Mouse (Mus musculus) cerebellum, adult (tissue): ENCODE measurements around the gene Shroom3.

Experiments
- ATAC-seq: cut with Nextera tagmentation; 2 replicates; pipeline ENCODE4 v1.9.2; 2017; ENCODE audit warnings: mild to moderate bottlenecking, moderate library complexity, mixed read lengths; ENCODE audit not compliant: insufficient number of reproducible peaks, low FRiP score, low TSS enrichment

Shroom3 gene

DNA sequence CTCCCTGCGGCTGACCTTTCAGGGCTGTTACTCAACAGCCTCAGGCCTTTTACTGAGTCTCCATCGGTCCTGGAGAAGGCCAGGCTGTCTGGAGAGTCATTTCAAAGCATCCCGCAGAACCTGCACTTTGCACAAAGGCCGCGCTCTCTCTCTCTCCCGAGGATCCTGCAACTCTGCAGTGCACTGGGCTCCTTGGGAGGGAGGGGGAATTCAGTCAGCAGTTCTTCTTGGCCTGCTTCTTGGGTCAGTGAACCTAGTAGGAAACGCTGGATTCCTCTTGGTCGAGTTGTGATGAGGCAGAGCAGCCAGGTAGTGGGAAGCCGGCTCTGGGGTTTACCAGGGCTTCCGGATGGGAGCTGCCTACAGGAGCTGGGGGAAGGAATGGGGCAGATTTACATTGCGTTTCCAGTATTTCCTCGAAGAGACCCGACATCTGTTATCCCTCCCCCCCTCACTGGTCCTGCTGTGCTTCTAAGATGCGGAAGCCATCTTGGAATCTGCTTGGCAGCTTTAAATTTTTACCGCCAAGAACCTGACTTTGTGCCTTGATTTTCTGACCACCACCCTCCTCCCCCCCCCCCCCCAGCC, 305.6 kb downstream of the Shroom3 start:
- ATAC-seq, result no peak

DNA sequence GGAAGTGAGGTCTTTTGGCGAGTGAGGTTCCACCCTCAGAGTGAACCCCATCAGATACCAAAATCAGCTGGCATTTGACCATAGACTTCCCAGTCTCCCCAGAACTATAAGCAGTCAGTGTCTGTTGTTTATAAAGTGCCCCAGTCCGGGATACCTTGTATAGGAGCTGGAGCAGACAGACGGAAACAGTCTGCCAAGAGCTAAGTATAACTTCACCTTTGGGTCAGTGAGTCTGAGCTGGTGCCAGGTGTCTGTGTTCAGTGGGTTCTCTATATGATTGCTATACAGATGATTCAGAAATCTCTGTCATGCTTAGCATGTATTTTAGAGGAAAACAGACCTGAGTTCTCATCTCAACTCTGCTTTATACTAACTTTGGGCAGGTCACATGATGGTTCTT, 308.9 kb downstream of the Shroom3 start:
- ATAC-seq, result no peak

DNA sequence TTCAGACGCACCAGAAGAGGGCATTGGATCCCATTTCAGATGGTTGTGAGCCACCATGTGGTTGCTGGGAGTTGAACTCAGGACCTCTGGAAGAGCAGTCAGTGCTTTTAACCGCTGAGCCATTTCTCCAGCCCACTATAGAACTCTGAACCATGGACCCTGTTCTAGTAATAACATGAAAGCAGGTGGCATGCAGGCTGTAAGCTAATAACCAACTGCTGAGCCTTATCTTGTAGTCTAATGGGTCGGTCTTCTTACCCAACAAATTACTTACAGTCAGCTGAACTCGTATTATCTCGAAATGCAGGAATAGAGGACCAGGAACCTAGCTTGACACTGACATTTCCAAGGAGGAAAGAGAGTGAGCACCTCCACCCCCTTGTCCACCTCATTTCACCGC, 311.1 kb downstream of the Shroom3 start:
- ATAC-seq, result no peak

DNA sequence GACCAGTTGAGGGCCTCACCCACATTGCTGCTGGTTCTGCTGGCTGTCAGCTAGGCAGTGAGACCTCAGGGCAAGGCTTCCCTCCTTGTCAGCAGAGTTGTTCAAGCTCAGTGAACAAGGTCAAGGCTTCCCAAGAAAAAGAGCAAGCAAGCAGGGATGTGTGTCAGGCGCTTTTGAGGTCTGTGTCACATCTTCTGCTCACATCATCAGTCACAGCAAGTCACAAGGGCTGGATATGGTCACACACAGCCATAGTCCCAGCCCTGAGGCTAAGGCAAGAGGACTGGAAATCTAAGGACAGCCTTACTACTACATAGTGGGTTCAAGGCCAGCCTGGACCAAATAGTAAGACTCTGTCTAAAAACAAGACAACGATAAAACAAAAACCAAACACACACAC, 311.6 kb downstream of the Shroom3 start:
- no peak for ATAC-seq

DNA sequence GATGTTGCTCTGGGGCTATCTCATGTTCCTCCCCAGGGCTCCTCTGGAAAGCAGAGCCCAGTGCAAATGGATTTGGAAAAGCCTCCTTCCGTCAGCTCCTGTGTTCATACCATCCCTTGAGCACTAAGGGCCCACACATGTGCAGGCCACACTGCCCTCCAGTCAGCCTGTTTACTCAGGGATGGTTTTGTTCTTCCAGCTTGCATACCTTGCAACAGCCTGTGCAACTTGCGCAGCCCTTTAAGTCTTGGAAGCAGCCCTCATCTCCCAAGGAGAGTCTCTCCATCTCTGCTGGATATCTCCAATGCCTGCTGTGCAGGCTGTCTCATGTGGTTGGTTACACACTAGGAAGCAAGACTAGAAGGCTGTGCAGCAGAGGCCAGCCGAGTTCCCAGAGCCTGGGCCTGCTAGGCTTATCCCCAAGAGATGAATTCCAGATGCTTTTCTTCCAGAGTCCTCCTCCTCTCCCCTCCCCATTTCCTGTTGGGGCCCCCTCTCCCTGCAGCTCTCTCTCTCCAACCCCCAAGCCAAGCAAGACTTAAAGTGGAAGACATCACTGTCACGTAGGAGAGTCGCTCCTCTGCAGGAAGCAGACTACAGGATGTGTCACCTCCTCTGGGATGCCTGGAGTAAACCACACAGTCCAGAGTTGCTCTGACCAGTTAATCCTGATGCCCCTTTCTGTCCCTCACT, 314.3 kb downstream of the Shroom3 start:
- ATAC-seq, result no peak

DNA sequence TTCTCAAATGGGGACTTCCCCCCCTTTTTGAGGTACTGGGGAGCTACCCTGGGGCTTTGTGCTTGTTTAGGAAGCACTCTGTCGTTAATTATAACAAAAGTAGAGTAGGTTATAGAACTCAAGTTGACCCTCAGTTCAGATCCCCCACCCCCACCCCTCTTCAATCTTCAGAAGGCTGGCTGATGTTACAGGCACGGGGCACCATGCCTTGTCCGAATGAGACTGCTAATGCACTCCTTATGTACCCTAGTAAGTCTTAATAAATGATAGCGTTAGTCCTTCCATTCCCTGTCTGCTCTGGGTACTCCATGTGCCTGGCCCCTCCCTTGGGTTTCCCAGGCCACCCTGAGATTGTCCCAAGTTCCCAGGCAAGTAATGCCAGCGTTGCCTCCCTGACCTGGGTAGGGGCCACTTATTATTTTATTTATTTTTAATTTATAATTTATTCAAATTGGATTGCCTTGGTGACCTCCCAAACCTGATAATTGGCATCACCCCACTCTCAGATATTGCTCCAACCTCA, 315.3 kb downstream of the Shroom3 start:
- no peak for ATAC-seq

DNA sequence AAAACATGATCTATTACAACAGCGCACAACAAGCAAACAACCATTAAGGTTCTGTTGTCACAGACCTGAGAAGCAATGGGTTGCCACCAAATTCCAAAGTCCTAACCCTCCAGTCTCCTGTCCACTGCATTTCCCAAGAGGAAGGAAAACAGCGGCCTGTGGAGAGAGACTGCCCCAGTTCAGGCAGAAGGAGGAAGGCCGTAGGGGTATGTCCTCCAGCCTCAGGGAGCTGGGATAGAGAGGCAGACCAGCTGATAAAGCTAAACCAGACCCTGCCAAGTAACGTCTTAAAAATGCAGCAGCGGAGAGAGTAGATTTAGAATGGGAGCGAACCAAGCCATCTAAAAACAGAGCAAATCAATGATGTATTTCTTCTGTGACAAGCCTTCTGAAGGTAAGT, 316.8 kb downstream of the Shroom3 start:
- ATAC-seq, result no peak

DNA sequence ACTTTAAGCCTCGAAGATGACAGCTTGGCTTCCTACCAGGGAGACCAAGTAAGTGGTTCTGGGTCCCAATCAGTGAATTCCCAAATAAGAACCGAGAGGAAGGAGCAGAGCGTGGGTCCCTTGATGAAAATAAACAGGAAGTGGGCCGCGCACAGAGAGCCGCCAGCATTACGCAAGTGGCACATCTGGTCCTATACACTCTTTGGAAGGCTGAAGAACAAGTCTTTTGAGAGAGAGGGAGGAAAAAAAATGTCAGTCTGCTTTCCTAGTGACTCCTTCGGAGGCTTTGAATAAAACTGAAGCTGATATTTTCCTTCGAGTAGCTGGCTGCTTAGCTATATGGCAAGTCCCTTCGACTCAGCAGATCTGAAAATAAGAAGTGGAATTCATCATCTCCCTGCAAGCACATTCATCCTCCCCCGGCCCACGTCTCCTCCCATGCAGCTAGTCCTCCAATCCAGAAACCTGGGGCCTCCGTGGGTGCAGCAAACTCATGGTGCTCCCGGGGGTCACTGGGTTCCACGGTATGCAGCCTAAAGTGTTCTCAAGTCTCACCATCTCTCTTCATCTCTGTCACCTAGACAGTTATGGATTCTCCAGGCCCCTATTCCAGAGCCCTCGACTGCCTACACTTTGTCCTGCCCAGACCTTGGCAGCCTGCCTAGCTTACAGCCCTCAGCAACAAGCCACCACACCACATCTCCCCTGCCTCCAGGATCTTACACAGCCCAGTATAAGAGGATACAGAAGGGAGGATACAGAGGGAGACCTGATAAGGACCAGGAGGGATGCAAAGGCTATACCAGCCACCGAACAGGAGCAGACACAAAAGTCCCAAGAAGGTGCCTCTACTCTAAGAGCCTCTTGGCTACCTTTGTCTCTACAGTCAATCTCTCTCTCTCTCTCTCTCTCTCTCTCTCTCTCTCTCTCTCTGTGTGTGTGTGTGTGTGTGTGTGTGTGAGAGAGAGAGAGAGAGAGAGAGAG, 317.8 kb downstream of the Shroom3 start:
- ATAC-seq, result no peak

DNA sequence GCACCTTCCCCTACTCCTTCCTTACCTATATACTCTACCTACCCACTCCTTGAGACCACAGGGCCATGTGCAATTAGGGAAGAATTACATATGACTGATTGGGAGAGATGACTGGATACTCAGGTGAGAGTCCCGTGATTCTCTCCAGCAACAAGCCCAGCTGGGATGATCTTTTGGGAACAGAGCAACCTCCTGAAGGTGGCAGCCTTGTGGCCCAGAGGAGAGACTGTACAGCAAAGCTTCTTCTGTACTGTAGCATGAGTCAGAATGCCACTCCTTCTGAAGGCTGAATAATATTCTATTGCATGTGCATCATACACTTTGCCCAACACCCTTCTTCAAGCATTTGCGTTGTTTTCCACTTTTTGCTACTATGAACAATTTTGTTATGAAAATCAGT, 319.4 kb downstream of the Shroom3 start:
- ATAC-seq, result no peak

DNA sequence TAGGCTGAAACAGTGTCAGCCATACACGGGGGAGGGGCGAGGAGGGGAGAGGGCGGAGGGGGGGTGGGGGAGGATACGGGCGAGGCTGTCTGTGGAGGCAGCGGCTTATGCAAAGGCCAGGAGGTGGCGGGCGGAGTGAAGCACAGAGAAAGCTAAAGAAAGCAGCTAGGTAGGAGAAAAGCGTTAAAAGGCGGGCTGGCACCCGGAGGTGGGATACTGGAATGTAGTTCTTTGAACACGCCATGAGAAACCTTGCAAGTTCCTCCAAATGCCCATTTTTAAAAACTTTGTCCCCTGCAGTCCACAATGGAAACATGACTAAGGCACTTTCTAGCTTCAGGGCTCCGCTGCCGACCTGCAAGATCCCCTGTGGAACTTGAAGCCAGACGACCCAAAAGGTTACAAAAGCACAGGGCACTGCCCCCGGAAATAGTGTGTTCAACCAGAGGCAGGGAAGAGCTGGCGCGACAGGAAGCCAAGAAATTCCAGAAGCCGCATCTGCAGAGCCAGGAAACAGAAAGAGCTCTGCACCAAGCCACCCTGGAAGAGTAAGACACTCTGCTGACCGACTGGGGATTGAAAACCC, 322.1 kb downstream of the Shroom3 start:
- ATAC-seq, result no peak

DNA sequence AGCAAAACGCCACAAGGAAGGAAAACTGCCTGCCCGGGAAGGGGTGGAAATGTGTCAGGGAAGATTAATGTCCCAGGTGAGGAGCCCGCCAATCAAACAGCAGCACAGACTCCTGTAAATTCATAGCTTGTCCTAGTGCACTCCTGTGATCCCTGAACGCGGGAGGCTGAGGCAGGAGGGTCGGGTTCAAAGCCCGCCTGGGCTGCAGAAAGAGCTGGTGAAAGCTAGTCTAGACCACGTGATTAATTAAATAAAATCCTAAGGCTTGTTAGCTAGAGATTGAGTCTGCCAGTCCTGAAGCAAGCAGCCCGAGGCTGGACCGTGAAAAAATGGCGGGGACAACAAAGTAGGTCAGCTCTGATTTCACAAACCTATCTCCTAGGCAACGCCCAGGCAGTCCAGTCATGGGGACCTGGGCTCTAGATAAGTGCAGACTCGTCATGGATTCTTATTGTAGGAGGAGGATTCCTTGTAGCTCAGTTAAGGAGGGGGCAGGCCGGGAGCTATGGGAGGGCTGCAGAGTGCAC, 322.6 kb downstream of the Shroom3 start:
- no peak for ATAC-seq

DNA sequence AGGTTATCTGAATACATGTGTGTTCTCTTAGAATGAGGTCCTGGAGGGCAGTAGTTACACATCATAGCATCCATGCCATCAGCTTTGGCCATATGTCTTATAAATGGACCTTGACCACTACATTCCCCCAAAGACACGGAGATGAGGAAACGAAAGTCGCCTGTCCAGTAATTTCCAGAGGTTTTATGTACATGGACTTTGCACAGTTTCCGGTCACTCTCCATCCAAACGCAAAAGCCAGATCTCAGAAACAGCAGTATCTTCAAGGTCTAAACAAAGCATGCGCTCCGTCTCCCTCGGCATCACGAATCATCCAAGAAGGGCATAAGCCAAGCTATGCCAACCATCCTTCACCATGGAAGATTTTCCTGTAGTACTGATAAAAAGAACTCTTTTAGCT, 325.0 kb downstream of the Shroom3 start:
- no peak for ATAC-seq
